Mouse (Mus musculus) E14TG2a.4 (cell line): ENCODE data around the gene B3galnt2.

Source experiments
- CTCF ChIP-seq: conservative IDR thresholded peaks from 2 replicates; pipeline ENCODE4 v1.5.1; 2014; ENCODE audit warnings: low read length
- POU5F1 ChIP-seq: IDR thresholded peaks from 2 replicates; pipeline ENCODE4 v1.6.1; 2014; ENCODE audit warnings: low read length, borderline replicate concordance

DNA sequence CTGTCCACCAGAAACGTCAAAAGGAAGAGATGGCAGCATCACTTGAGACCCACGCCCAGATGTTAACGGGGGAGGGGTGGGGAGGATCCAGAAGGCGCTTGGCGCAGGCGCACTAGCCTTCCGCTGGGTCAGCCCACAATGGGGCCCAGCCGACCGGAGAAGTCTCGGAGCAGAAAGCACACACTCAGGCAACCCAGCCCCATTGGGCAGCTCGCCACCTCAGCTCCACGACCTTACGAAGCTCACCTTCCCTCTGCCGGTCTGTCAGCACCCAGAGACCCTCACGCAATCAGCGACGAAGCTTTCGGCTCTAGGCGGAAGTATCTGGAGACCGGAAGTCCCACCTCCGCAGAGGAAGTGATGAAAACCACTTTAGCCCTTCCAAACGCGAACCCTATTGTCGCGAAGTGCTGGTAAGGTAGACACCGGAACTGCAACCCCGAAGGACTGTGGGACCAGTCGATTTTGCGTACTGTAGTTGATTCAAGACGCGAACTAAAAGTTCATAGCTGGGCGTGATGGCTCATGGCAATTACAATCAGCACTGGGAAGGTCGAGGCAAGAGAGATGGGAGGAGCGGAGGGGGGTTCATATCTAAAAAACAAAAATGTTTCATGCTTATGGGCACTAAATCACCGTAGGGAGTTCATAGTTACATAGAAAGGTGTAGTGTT lies 85.2 kb downstream of the B3galnt2 start, which contains the start of gene Tbce:
- no peak for TF ChIP-seq CTCF
- no peak for TF ChIP-seq POU5F1
